Mouse (Mus musculus) lung, embryonic 14.5 days (tissue): ENCODE measurements around the gene 2410137M14Rik. TPM values are rescaled to one million over a fixed set of nuclear protein-coding genes. Genes with fewer than 3 reads are reported as not detected.
"Not testable (repeated sequence)": the region's sequence is repeated elsewhere in the genome, so short reads cannot be mapped to it uniquely, and the experiment has no call there.

ENCODE experiments used
- ATAC-seq: fragments of 200-750 bp; cut with Nextera tagmentation; 2 replicates; pipeline ENCODE4 v1.8.0; 2017; ENCODE audit warnings: mild to moderate bottlenecking, moderate TSS enrichment, moderate library complexity; ENCODE audit not compliant: insufficient read depth
- DNase-seq: peaks from one replicate; pipeline ENCODE4 v3.0.0-alpha.2; 2015
- H3K27ac ChIP-seq: fragments of 300-500 bp; sonication (generic); 2 replicates; pipeline ENCODE4 v1.5.1; 2014; ENCODE audit warnings: low read depth, mild to moderate bottlenecking, moderate library complexity
- H3K27me3 ChIP-seq: fragments of 300-500 bp; sonication (generic); 2 replicates; pipeline ENCODE4 v1.6.1; 2014; ENCODE audit warnings: low read length, control low read depth; ENCODE audit not compliant: insufficient read depth
- H3K36me3 ChIP-seq: fragments of 300-500 bp; sonication (generic); 2 replicates; pipeline ENCODE4 v1.6.1; 2014; ENCODE audit warnings: control low read depth; ENCODE audit not compliant: insufficient read depth
- H3K4me1 ChIP-seq: fragments of 300-500 bp; sonication (generic); 2 replicates; pipeline ENCODE4 v1.6.1; 2014; ENCODE audit warnings: antibody characterized with exemption, control low read depth; ENCODE audit not compliant: insufficient read depth
- H3K4me2 ChIP-seq: fragments of 300-500 bp; sonication (generic); 2 replicates; pipeline ENCODE4 v1.6.1; 2014; ENCODE audit warnings: mild to moderate bottlenecking
- H3K4me3 ChIP-seq: fragments of 300-500 bp; sonication (generic); 2 replicates; pipeline ENCODE4 v1.5.1; 2014; ENCODE audit warnings: low read depth, low read length
- H3K9ac ChIP-seq: fragments of 300-500 bp; sonication (generic); 2 replicates; pipeline ENCODE4 v1.6.1; 2014
- H3K9me3 ChIP-seq: fragments of 300-500 bp; sonication (generic); 2 replicates; pipeline ENCODE4 v1.6.1; 2016; ENCODE audit warnings: low read depth, low read length, control low read depth
- CTCF ChIP-seq: IDR thresholded peaks from 2 replicates; pipeline ENCODE4 v1.5.1; 2016; ENCODE audit warnings: antibody characterized with exemption, low read depth
- WGBS: fragments of 180-500 bp; shearing (Covaris S2); extraction: QIAGEN DNeasy Blood & Tissue Kit; methylation state at CpG from one replicate; pipeline ENCODE4 v1.1.7; 2014; 5-methylcytosine and 5-hydroxymethylcytosine counted together
- polyA plus RNA-seq: library from polyadenylated mRNA; unstranded; fragments of >200 nt; fragmentation: Nextera tagmentation; extraction: Ambion mirVana; gene quantifications from 2 replicates; pipeline ENCODE4 v1.2.1, GENCODE M21; 2014

Gene 2410137M14Rik
- polyA plus RNA-seq, 1 experiment from 2014 or later, result not detected

- no peak overlapping the region for H3K4me3 ChIP-seq
- DNase-seq (no peak), ATAC-seq (no peak)
- H3K27ac ChIP-seq, result no peak overlapping the region
- no peak overlapping the region for H3K9ac ChIP-seq
- peaks cover 8% of the 10 kb centered on the region; the same call in 1 of the 2 replicates for H3K27me3 ChIP-seq
- H3K4me2 ChIP-seq, result no peak overlapping the region
- H3K4me1 ChIP-seq, result no peaks in the 10 kb centered on the region
- no peaks in the 10 kb centered on the region for H3K9me3 ChIP-seq
- TF ChIP-seq CTCF, result no peak
- no peaks in the 10 kb centered on the region for H3K36me3 ChIP-seq
- 80% methylated on average over 4 of the region's 4 CpGs for WGBS
Observed at GRCm38 (mm10) chr17:36993770-36994325, 12.8 kb upstream of the 2410137M14Rik start.

DNA sequence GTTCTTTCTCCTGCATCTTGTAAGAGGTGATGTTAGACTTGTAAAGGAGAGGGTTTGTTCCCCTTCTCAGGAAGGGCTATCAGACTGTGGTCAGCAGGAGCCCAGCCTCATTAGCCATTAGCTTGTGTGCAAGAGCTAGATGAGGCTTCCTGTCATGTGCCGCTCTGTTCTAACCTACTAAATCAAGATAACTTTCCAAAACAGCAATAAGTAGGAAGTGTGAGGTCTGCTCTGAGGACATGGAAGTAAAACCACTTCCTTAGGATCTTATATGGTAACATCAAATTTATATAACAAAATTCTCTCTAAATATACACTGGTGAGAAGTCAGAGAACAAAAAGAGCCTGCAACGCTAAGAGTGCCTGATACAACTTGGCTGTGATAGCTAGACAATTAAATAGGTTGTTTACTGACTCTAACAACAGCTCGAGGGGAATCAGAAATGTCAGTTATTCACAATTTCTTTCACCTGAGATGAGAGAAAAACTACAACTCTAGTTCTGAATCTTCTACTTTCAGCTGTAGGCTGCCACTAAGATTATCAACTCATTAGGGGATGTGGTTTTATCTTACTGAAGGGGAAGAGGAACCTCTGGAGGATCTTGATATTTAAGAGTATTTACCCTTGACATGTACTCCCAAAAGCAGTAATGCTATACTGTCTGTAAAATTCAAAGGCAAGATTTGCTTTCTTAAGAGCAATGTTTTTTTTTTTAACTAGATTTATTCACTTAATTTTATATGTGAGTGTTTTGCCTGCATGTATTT lies 11.5 kb upstream of the 2410137M14Rik start:
- no peak overlapping the region for H3K27ac ChIP-seq
- TF ChIP-seq CTCF, result no peak
- DNase-seq (no peak), ATAC-seq (no peak)
- no peaks in the 10 kb centered on the region for H3K36me3 ChIP-seq
- WGBS, result 58% methylated on average over 3 of the region's 3 CpGs
- H3K4me1 ChIP-seq, result no peaks in the 10 kb centered on the region
- H3K4me2 ChIP-seq, result no peak overlapping the region
- H3K4me3 ChIP-seq, result no peak overlapping the region
- H3K9ac ChIP-seq, result no peak overlapping the region
- no peaks in the 10 kb centered on the region for H3K9me3 ChIP-seq
- peaks cover 13% of the 10 kb centered on the region; the same call in 1 of the 2 replicates for H3K27me3 ChIP-seq

- not testable (repeated sequence) for H3K4me2 ChIP-seq, H3K9me3 ChIP-seq, H3K4me3 ChIP-seq, H3K4me1 ChIP-seq, H3K9ac ChIP-seq, H3K27ac ChIP-seq, DNase-seq, H3K36me3 ChIP-seq, ATAC-seq
- WGBS, result 94% methylated on average over 6 of the region's 6 CpGs
- H3K27me3 ChIP-seq, result peaks cover 13% of the 10 kb centered on the region; the same call in 1 of the 2 replicates
Observed at GRCm38 (mm10) chr17:36990630-36991029, 9.6 kb upstream of the 2410137M14Rik start.

- DNase-seq (no peak), ATAC-seq (no peak)
- Histone ChIP-seq H3K27ac (no peak within 1 kb of the TSS), H3K36me3 (no peaks in the 10 kb centered on the region), H3K9ac (no peak within 1 kb of the TSS), H3K9me3 (no peaks in the 10 kb centered on the region), H3K27me3 (peaks cover 13% of the 10 kb centered on the region; the same call in 1 of the 2 replicates), H3K4me3 (no peak within 1 kb of the TSS), H3K4me1 (no peaks in the 10 kb centered on the region), H3K4me2 (peak within 1 kb of the TSS; percentile 44)
- TF ChIP-seq CTCF, result no peak
- 21% methylated on average over 5 of the region's 5 CpGs for WGBS
Observed at GRCm38 (mm10) chr17:36989437-36989836, 8.4 kb upstream of the 2410137M14Rik start, which contains the start of gene H2-M5. H2-M5 (minus strand) TSS chr17:36989537.

DNA sequence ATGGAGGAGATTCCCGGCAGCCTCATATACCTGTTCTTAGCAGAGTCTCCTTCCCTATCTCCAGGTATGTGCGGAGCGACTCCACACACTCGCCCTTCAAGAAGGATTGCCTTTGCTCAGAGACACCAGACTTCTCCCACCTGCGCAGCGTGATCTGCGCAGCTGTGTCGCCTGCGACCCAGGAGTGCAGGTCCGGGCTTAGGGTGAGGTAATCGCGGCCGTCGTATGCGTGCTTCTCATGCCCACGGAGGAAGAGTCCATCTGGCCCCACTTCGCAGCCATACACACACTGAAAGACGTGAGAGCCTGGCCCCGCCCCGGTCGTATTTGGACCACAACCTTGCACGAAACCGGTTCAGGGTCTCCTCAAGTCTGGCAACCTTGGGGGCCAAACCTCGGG lies 7.4 kb upstream of the 2410137M14Rik start:
- Histone ChIP-seq H3K9me3 (no peaks in the 10 kb centered on the region), H3K27ac (no peak overlapping the region), H3K27me3 (peaks cover 13% of the 10 kb centered on the region; the same call in 1 of the 2 replicates), H3K4me2 (peak overlapping the region; percentile 44), H3K9ac (no peak overlapping the region), H3K4me1 (no peaks in the 10 kb centered on the region), H3K36me3 (no peaks in the 10 kb centered on the region), H3K4me3 (no peak overlapping the region)
- 9% methylated on average over 24 of the region's 24 CpGs for WGBS
- DNase-seq, result no peak
- 0 out of 2 replicates have a peak, but pooled peaks have one; percentile 35 for ATAC-seq
- no peak for TF ChIP-seq CTCF

DNA sequence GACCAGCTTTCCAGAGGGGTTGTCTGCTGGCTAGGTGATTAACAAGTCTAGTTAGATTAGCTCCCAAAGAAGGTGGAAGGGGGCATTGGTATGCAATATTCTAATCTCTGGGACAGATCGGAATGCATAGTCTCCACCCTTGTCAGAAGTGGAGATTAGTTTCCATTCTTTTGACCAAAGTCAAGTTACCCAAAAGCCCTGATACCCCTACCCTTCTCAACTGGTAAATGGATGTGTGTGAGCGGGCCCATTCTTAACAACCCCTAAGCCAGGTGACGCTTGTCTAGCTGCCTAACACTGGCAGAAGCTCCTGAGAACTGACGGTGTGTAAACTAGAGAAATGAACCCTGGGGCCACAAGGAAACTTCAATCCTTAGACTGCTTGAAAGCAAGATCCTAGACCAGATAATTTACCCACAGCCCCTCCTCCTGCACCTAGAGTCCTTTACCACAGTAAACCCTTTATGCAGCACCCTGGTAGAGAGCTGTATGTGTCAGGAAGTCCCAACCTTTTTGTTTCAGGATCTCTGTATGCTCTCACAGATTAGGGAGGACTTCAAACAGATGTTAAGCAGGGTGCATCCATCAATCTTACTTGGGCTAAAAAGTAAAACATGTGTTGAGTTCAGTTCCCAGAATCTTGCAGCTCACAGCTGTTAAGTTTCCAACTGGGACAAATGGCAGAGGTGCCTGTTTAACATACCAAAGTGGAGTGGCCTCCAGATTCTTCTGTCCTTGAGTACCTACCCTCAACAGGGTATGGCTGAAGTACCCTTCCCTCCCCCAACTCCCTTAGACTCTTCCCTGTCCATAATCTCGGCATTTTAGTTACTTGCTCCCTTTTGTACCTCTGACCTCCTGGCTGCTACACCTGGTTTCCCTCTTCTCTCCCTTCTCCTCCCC lies 1.5 kb upstream of the 2410137M14Rik start:
- H3K36me3 ChIP-seq, result no peaks in the 10 kb centered on the region
- DNase-seq, result peak; percentile 30
- H3K4me3 ChIP-seq, result no peak overlapping the region
- 0 out of 2 replicates have a peak, but pooled peaks cover 8% of the 10 kb centered on the region for H3K4me1 ChIP-seq
- TF ChIP-seq CTCF, result no peak
- no peak overlapping the region for H3K9ac ChIP-seq
- WGBS, result 28% methylated on average over 5 of the region's 5 CpGs
- ATAC-seq, result peak; percentile 40; the same call in 1 of the 2 replicates
- 0 out of 2 replicates have a peak, but pooled peaks cover 4% of the 10 kb centered on the region for H3K27me3 ChIP-seq
- H3K4me2 ChIP-seq, result no peak overlapping the region
- H3K27ac ChIP-seq, result no peak overlapping the region
- no peaks in the 10 kb centered on the region for H3K9me3 ChIP-seq
